Mouse (Mus musculus): ENCODE measurements around the gene Gria3.

DNA sequence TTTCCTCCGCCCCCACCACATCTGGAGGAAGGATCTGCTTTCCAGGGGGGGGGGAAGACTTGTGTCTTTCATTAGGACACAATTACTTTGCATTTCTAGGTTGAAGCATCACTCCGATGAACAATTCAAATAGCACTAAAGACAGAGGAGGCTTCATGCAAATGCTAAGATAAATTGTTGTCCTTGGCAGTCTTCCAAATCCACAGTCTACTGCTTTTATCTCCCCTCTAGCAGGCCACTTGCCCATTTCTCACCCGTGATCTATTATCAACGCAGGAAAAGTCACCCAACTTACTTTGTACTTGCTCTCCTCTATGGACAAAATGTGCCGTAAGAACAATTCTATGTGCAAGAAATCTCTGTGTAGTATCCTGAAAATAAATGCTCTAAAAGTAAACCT lies 178.1 kb downstream of the Gria3 start:
- no peak for TF ChIP-seq CTCF (IDR thresholded peaks at IDR 0.05; ENCODE audit: control insufficient read depth, insufficient read depth, insufficient replicate concordance, low read depth, low read length)
- TF ChIP-seq POLR2A (IDR thresholded peaks at IDR 0.05; ENCODE audit: control insufficient read depth, low read depth, low read length), result no peak
